Mouse (Mus musculus): Measurements from ENCODE around the gene Comt. TPM values are rescaled to one million over a fixed set of nuclear protein-coding genes. Genes with fewer than 3 reads are reported as not detected.

Comt gene
- polyA plus RNA-seq, 1 experiment from 2014 or later = 127 TPM

DNA sequence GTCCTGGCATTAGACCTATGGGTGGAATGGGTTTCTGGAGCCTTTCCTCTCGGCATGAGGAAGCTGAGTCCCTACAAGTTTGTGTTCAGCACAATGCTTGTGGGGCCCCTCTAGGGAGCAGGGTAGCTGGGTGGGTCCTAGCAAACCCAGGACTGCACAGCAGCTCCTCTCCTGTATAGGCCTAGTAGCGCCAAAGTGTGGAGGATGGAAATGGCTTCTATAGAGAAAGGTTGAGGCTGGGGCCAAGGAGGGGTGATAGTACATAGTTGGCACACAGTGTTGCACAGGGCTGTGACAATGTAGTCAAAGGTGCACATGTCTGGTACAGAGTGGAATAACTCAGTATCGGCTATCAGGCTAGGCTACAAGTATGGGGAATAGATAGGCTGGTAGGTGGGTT, 32.6 kb downstream of the Comt start:
- WGBS = 79% methylated on average over 3 of the region's 3 CpGs

DNA sequence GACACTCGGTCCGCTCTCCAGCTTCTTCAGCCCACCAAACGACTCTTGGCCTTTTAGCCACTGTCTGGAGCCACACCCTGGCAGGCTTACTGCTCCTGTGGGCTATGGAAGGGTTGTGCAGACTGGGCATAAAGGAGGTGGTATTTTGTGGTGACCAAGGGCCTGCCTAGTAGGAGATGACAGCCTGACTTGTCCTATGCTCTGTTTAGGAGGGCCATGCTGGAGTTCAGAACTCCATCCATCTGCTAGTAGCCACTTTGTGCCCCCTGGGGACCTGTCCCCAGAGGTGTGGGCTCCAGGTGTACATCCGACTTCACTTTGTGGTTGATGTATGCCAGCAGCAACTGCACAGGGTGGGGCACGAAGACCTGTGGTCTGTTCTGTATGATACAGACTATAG, 33.1 kb downstream of the Comt start:
- peaks cover 47% of the 10 kb centered on the region for H3K4me1 ChIP-seq (ENCODE audit: insufficient read depth, low read length)

More for the DNA sequence above, 32.6 kb downstream of the Comt start:
- Histone ChIP-seq H3K4me2 (replicated peaks; ENCODE audit: low read depth, low read length) (no peak overlapping the region), H3K4me1 (ENCODE audit: insufficient read depth, low read length) (peaks cover 42% of the 10 kb centered on the region), H3K27me3 (ENCODE audit: insufficient read depth, low read length) (no peaks in the 10 kb centered on the region), H3K4me3 (ENCODE audit: low read length) (no peak overlapping the region), H3K9ac (replicated peaks; ENCODE audit: low read length) (no peak overlapping the region), H3K27ac (ENCODE audit: low read length) (no peak overlapping the region), H3K36me3 (ENCODE audit: insufficient read depth, low read length) (peaks cover 23% of the 10 kb centered on the region), H3K9me3 (ENCODE audit: low read length) (no peaks in the 10 kb centered on the region)
- ATAC-seq (ENCODE audit: low FRiP score, low TSS enrichment) = no peak

GRCm38 (mm10) chr16:18392469-18393426, 33.9 kb downstream of the Comt start:
- peaks cover 11% of the 10 kb centered on the region for H3K36me3 ChIP-seq (ENCODE audit: insufficient read depth, low read length)
- WGBS = under 1% methylated on average over 59 of the region's 63 CpGs
- no peaks in the 10 kb centered on the region for H3K9me3 ChIP-seq (ENCODE audit: low read length)
- peak overlapping the region; percentile 83 for H3K9ac ChIP-seq (replicated peaks; ENCODE audit: low read length)
- H3K27me3 ChIP-seq (ENCODE audit: insufficient read depth, low read length) = no peaks in the 10 kb centered on the region
- H3K4me3 ChIP-seq (ENCODE audit: low read length) = peak overlapping the region; percentile 75
- H3K4me1 ChIP-seq (ENCODE audit: insufficient read depth, low read length) = peaks cover 56% of the 10 kb centered on the region
- ATAC-seq (ENCODE audit: low FRiP score, low TSS enrichment) = peak; percentile 90
- peak overlapping the region; percentile 91 for H3K4me2 ChIP-seq (replicated peaks; ENCODE audit: low read depth, low read length)
- H3K27ac ChIP-seq (ENCODE audit: low read length) = peak overlapping the region; percentile 70

More for the DNA sequence above, 33.1 kb downstream of the Comt start:
- peak overlapping the region; percentile 75 for H3K4me3 ChIP-seq (ENCODE audit: low read length)
- whole genome bisulfite sequencing = 59% methylated on average over 5 of the region's 5 CpGs
- peak overlapping the region; percentile 83 for H3K9ac ChIP-seq (replicated peaks; ENCODE audit: low read length)
- no peak for ATAC-seq (ENCODE audit: low FRiP score, low TSS enrichment)
- no peaks in the 10 kb centered on the region for H3K9me3 ChIP-seq (ENCODE audit: low read length)
- peaks cover 18% of the 10 kb centered on the region for H3K36me3 ChIP-seq (ENCODE audit: insufficient read depth, low read length)
- H3K27ac ChIP-seq (ENCODE audit: low read length) = no peak overlapping the region
- H3K4me2 ChIP-seq (replicated peaks; ENCODE audit: low read depth, low read length) = peak overlapping the region; percentile 91
- no peaks in the 10 kb centered on the region for H3K27me3 ChIP-seq (ENCODE audit: insufficient read depth, low read length)

- no peak overlapping the region for H3K9ac ChIP-seq (replicated peaks; ENCODE audit: low read length)
- no peak for ATAC-seq (ENCODE audit: low FRiP score, low TSS enrichment)
- no peaks in the 10 kb centered on the region for H3K27me3 ChIP-seq (ENCODE audit: insufficient read depth, low read length)
- 93% methylated on average over 3 of the region's 3 CpGs for WGBS
- H3K27ac ChIP-seq (ENCODE audit: low read length) = no peak overlapping the region
- H3K4me1 ChIP-seq (ENCODE audit: insufficient read depth, low read length) = peaks cover 64% of the 10 kb centered on the region
- 0 out of 2 replicates have a peak, but pooled peaks cover under 1% of the 10 kb centered on the region for H3K36me3 ChIP-seq (ENCODE audit: insufficient read depth, low read length)
- H3K4me2 ChIP-seq (replicated peaks; ENCODE audit: low read depth, low read length) = no peak overlapping the region
- H3K9me3 ChIP-seq (ENCODE audit: low read length) = no peaks in the 10 kb centered on the region
- no peak overlapping the region for H3K4me3 ChIP-seq (ENCODE audit: low read length)
These were observed 34.9 kb downstream of the Comt start for GRCm38 (mm10) chr16:18391728-18392127.

DNA sequence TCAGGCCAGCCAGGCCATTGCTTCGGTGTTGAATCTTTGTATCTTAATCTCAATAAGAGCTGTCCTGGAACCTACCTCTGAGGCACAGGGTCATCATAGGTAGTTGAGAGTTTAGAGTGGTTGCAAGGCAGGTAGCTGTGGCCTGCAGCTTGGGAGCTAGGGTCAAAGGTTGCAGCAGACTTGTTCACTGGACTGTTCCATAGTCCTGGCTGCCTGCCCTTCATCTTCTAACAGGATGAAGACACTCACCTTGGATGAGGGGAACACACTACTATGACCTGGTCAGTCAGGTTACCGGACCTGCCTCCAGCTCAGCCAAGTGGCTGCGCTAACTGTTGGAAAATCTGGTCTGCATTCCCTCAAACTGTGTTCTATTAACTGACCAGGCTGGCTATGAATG, 35.5 kb downstream of the Comt start:
- Histone ChIP-seq H3K36me3 (ENCODE audit: insufficient read depth, low read length) (no peaks in the 10 kb centered on the region), H3K27ac (ENCODE audit: low read length) (no peak overlapping the region), H3K4me3 (ENCODE audit: low read length) (no peak overlapping the region), H3K9ac (replicated peaks; ENCODE audit: low read length) (no peak overlapping the region), H3K27me3 (ENCODE audit: insufficient read depth, low read length) (no peaks in the 10 kb centered on the region), H3K4me2 (replicated peaks; ENCODE audit: low read depth, low read length) (no peak overlapping the region), H3K4me1 (ENCODE audit: insufficient read depth, low read length) (peaks cover 59% of the 10 kb centered on the region), H3K9me3 (ENCODE audit: low read length) (no peaks in the 10 kb centered on the region)
- ATAC-seq (ENCODE audit: low FRiP score, low TSS enrichment) = no peak
- WGBS = 99% methylated on average over 3 of the region's 3 CpGs

GRCm38 (mm10) chr16:18390399-18390798, 36.3 kb downstream of the Comt start:
- WGBS = 70% methylated on average over 6 of the region's 6 CpGs
- no peak overlapping the region for H3K4me2 ChIP-seq (replicated peaks; ENCODE audit: low read depth, low read length)
- H3K27me3 ChIP-seq (ENCODE audit: insufficient read depth, low read length) = no peaks in the 10 kb centered on the region
- no peaks in the 10 kb centered on the region for H3K9me3 ChIP-seq (ENCODE audit: low read length)
- H3K36me3 ChIP-seq (ENCODE audit: insufficient read depth, low read length) = no peaks in the 10 kb centered on the region
- H3K4me3 ChIP-seq (ENCODE audit: low read length) = no peak overlapping the region
- H3K4me1 ChIP-seq (ENCODE audit: insufficient read depth, low read length) = peaks cover 52% of the 10 kb centered on the region
- no peak overlapping the region for H3K9ac ChIP-seq (replicated peaks; ENCODE audit: low read length)
- ATAC-seq (ENCODE audit: low FRiP score, low TSS enrichment) = no peak
- no peak overlapping the region for H3K27ac ChIP-seq (ENCODE audit: low read length)

DNA sequence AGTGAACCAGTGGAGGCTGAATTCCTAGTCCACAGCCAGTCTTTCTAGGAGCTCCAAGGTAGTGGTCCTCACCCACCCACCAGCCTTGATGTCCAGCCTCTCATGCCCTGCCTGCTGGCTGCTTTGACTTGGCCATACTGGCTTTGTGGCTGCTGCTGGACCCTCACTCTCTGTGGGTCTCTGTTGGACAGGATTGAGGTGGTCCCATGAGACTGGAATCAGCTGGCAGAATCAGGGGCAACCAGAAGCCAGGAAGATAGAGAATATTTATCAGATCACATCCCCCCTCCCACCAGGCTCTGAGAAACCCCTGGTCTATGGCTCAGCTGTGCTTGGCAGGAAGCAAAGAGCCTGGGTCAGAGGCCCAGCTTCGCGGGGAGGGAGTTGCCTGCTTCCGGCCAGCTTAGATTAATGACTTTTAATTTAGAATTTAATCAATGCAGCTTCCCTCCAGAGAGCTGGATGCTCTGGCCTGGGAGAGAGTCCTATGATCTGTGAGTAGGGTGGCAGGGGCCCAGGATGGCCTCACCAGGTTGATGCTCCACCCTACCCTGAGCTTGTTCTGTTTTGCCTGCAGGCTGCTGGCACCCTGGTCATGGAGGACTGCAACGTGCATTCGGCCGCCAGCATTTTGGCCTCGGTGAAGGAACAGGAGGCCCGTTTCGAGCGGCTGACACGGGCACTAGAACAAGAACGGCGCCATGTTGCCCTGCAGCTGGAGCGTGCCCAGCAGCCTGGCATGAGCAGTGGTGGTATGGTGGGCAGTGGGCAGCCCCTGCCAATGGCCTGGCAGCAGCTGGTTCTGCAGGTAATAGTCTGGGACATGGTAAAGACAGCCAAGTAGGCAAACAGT, 37.8 kb downstream of the Comt start:
- peak overlapping the region; percentile 75 for H3K27ac ChIP-seq (ENCODE audit: low read length)
- 67% methylated on average over 14 of the region's 14 CpGs for WGBS
- H3K9me3 ChIP-seq (ENCODE audit: low read length) = no peaks in the 10 kb centered on the region
- 0 out of 2 replicates have a peak overlapping the region, but pooled peaks have one; percentile 15 for H3K9ac ChIP-seq (replicated peaks; ENCODE audit: low read length)
- no peak for ATAC-seq (ENCODE audit: low FRiP score, low TSS enrichment)
- no peaks in the 10 kb centered on the region for H3K36me3 ChIP-seq (ENCODE audit: insufficient read depth, low read length)
- peaks cover 53% of the 10 kb centered on the region for H3K4me1 ChIP-seq (ENCODE audit: insufficient read depth, low read length)
- no peaks in the 10 kb centered on the region for H3K27me3 ChIP-seq (ENCODE audit: insufficient read depth, low read length)
- no peak overlapping the region for H3K4me2 ChIP-seq (replicated peaks; ENCODE audit: low read depth, low read length)
- no peak overlapping the region for H3K4me3 ChIP-seq (ENCODE audit: low read length)

GRCm38 (mm10) chr16:18387704-18388582, 38.7 kb downstream of the Comt start:
- peak overlapping the region; percentile 75 for H3K27ac ChIP-seq (ENCODE audit: low read length)
- H3K9ac ChIP-seq (replicated peaks; ENCODE audit: low read length) = no peak overlapping the region
- H3K4me2 ChIP-seq (replicated peaks; ENCODE audit: low read depth, low read length) = no peak overlapping the region
- no peaks in the 10 kb centered on the region for H3K36me3 ChIP-seq (ENCODE audit: insufficient read depth, low read length)
- no peak overlapping the region for H3K4me3 ChIP-seq (ENCODE audit: low read length)
- 53% methylated on average over 5 of the region's 7 CpGs for WGBS
- H3K9me3 ChIP-seq (ENCODE audit: low read length) = no peaks in the 10 kb centered on the region
- ATAC-seq (ENCODE audit: low FRiP score, low TSS enrichment) = no peak
- H3K27me3 ChIP-seq (ENCODE audit: insufficient read depth, low read length) = no peaks in the 10 kb centered on the region
- H3K4me1 ChIP-seq (ENCODE audit: insufficient read depth, low read length) = peaks cover 53% of the 10 kb centered on the region

DNA sequence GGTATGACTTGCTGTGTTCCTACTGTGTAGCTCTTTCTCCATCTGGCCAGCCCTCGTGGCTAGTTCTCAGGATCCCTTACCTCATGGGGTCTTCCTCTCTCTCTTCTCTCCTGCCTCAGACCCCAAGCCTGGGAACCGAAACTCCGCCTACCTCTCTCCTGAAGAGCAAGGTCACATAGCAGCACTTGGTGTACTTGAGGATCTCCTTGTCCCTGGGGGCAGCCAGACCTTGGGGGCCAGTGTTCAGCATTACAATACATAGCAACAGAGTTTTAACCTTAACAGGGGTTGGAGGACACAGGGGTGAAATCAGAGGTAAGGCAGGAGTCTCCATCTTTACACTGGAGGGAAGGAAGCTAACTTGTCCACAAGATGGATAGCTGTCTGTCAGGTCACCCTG, 39.7 kb downstream of the Comt start:
- Histone ChIP-seq H3K4me1 (ENCODE audit: insufficient read depth, low read length) (peaks cover 52% of the 10 kb centered on the region), H3K27me3 (ENCODE audit: insufficient read depth, low read length) (no peaks in the 10 kb centered on the region), H3K4me2 (replicated peaks; ENCODE audit: low read depth, low read length) (no peak overlapping the region), H3K4me3 (ENCODE audit: low read length) (no peak overlapping the region), H3K9me3 (ENCODE audit: low read length) (no peaks in the 10 kb centered on the region), H3K9ac (replicated peaks; ENCODE audit: low read length) (no peak overlapping the region), H3K36me3 (ENCODE audit: insufficient read depth, low read length) (no peaks in the 10 kb centered on the region), H3K27ac (ENCODE audit: low read length) (no peak overlapping the region)
- ATAC-seq (ENCODE audit: low FRiP score, low TSS enrichment) = no peak
- WGBS = 74% methylated on average over 3 of the region's 3 CpGs
